Mouse (Mus musculus) layer of hippocampus, adult 11-12 months (tissue): Measurements from ENCODE around the gene Zranb1.

ENCODE experiments used
- DNase-seq: peaks from one replicate; pipeline ENCODE4 v3.0.0; 2022; ENCODE audit warnings: low spot score

Gene Zranb1

GRCm38 (mm10) chr7:132930850-132931559 lies at the start of gene Zranb1:
TSS of gene Zranb1 (plus strand) at chr7:132931142.
- DNase-seq, result peak; percentile 99

- no peak for DNase-seq
Measured at GRCm38 (mm10) chr7:132882343-132882742, 48.6 kb upstream of the Zranb1 start.

GRCm38 (mm10) chr7:132884031-132884430 lies 46.9 kb upstream of the Zranb1 start:
- peak; percentile 22 for DNase-seq

- DNase-seq, result no peak
Measured at GRCm38 (mm10) chr7:132887019-132887804, 43.7 kb upstream of the Zranb1 start.

GRCm38 (mm10) chr7:132888052-132888451 lies 42.9 kb upstream of the Zranb1 start:
- no peak for DNase-seq

- no peak for DNase-seq
Measured at GRCm38 (mm10) chr7:132888518-132889249, 42.3 kb upstream of the Zranb1 start.

GRCm38 (mm10) chr7:132889691-132890090 lies 41.3 kb upstream of the Zranb1 start:
- DNase-seq, result no peak

- no peak for DNase-seq
Measured at GRCm38 (mm10) chr7:132890201-132890600, 40.7 kb upstream of the Zranb1 start.

- peak; percentile 32 for DNase-seq
Measured at GRCm38 (mm10) chr7:132891561-132892310, 39.2 kb upstream of the Zranb1 start.

- DNase-seq, result peak; percentile 15
Measured at GRCm38 (mm10) chr7:132892311-132892661, 38.7 kb upstream of the Zranb1 start.

GRCm38 (mm10) chr7:132892806-132893205 lies 38.1 kb upstream of the Zranb1 start:
- no peak for DNase-seq

GRCm38 (mm10) chr7:132893336-132893735 lies 37.6 kb upstream of the Zranb1 start:
- no peak for DNase-seq

- DNase-seq, result peak; percentile 28
Measured at GRCm38 (mm10) chr7:132894841-132895555, 35.9 kb upstream of the Zranb1 start.

GRCm38 (mm10) chr7:132896206-132896815 lies 34.6 kb upstream of the Zranb1 start:
- no peak for DNase-seq

- DNase-seq, result no peak
Measured at GRCm38 (mm10) chr7:132897258-132897657, 33.7 kb upstream of the Zranb1 start.

- no peak for DNase-seq
Measured at GRCm38 (mm10) chr7:132898234-132898633, 32.7 kb upstream of the Zranb1 start.

GRCm38 (mm10) chr7:132900826-132901531 lies 30.0 kb upstream of the Zranb1 start:
- DNase-seq, result no peak

GRCm38 (mm10) chr7:132903796-132904195 lies 27.1 kb upstream of the Zranb1 start:
- no peak for DNase-seq

GRCm38 (mm10) chr7:132921971-132922370 lies 9.0 kb upstream of the Zranb1 start:
- DNase-seq, result no peak

- no peak for DNase-seq
Measured at GRCm38 (mm10) chr7:132925227-132925626, 5.7 kb upstream of the Zranb1 start.
